Mouse (Mus musculus) hindbrain, embryonic 16.5 days (tissue): ENCODE measurements at regions not wholly inside any gene's neighbourhood (a gene's known extent, or its start where the extent isn't known, plus 50 kb on each side); places are given as distances from the start of the nearest gene placed in this dataset.
A peak's percentile ranks its signal among the peaks of the same experiment; 100 is the strongest.

Source experiments
- ATAC-seq: fragments of 200-750 bp; cut with Nextera tagmentation; 2 replicates; pipeline ENCODE4 v1.8.0; 2017; ENCODE audit warnings: moderate TSS enrichment, moderate library complexity
- H3K27ac ChIP-seq: fragments of 300-500 bp; sonication (generic); 2 replicates; pipeline ENCODE4 v1.5.1; 2014; ENCODE audit warnings: low read depth, mild to moderate bottlenecking, control low read depth, low read length, moderate library complexity
- H3K27me3 ChIP-seq: fragments of 300-500 bp; sonication (generic); replicated peaks from 2 replicates; pipeline ENCODE4 v1.6.1; 2014; ENCODE audit warnings: low read length; ENCODE audit not compliant: control insufficient read depth, insufficient read depth
- H3K36me3 ChIP-seq: fragments of 300-500 bp; sonication (generic); 2 replicates; pipeline ENCODE4 v1.6.1; 2014; ENCODE audit warnings: mild to moderate bottlenecking, low read length, moderate library complexity, mixed read lengths; ENCODE audit not compliant: control insufficient read depth, insufficient read depth
- H3K4me1 ChIP-seq: fragments of 300-500 bp; sonication (generic); 2 replicates; pipeline ENCODE4 v1.6.1; 2014; ENCODE audit warnings: low read depth, low read length; ENCODE audit not compliant: control insufficient read depth, insufficient read depth
- H3K4me2 ChIP-seq: fragments of 300-500 bp; sonication (generic); 2 replicates; pipeline ENCODE4 v1.6.1; 2014; ENCODE audit warnings: mild to moderate bottlenecking, low read length, control low read depth, moderate library complexity
- H3K4me3 ChIP-seq: fragments of 300-500 bp; sonication (generic); 2 replicates; pipeline ENCODE4 v1.5.1; 2014; ENCODE audit warnings: mild to moderate bottlenecking, low read length, control low read depth, moderate library complexity
- H3K9ac ChIP-seq: fragments of 300-500 bp; sonication (generic); 2 replicates; pipeline ENCODE4 v1.6.1; 2014; ENCODE audit warnings: low read depth, mild to moderate bottlenecking, control low read depth, low read length, moderate library complexity
- H3K9me3 ChIP-seq: fragments of 300-500 bp; sonication (generic); 2 replicates; pipeline ENCODE4 v1.6.1; 2014; ENCODE audit warnings: mild to moderate bottlenecking, low read length, moderate library complexity; ENCODE audit not compliant: control insufficient read depth
- WGBS: fragments of 180-500 bp; shearing (Covaris S2); extraction: QIAGEN DNeasy Blood & Tissue Kit; methylation state at CpG from one replicate; pipeline ENCODE4 v1.1.7; 2014; 5-methylcytosine and 5-hydroxymethylcytosine counted together

DNA sequence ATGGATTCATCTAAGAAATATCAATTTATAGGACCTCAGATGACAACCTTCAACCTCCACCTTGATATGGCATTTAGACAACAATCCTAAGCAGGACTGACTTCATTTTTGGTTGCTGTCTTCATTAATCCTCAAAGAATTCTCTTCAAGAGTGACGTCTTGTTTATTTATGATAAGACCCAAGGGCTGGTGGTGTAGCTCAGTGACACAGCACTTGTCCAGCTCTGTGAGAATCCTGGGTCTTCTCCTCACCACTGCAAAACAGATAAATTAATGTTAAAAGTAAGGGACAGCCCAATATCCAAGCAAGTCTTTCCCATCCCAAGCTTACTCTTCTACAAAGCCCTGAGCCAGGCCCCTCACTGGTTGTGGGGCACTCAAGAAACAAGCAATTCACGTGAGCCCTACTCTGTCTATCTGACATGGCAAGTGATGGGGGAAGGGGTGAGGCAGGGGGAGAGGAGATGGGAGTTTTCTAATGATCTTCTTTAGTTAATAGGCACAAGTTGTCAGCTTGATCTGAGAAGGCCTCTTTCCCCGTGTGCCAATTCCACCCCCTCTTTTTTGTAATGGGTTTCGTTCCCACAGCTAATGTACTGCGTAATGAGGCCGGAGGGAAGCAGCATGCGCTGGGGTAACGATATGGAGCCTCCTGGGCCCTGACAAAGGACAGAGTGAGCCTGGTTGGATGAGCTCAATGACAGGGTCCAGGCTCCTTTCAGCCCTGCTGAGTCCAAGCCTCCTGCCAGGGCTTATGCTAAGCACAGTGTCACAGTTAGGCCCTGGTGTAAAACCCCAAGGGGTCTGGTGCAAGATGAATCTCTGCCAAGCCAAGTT is 127.7 kb upstream of the Parp11 start:
- H3K4me3 ChIP-seq, result no peak overlapping the region
- H3K9ac ChIP-seq, result no peak overlapping the region
- no peak overlapping the region for H3K4me2 ChIP-seq
- no peaks in the 10 kb centered on the region for H3K27me3 ChIP-seq
- no peaks in the 10 kb centered on the region for H3K9me3 ChIP-seq
- no peak overlapping the region for H3K27ac ChIP-seq
- H3K4me1 ChIP-seq, result no peaks in the 10 kb centered on the region
- ATAC-seq, result peak; percentile 58
- H3K36me3 ChIP-seq, result no peaks in the 10 kb centered on the region
- WGBS, result 28% methylated on average over 8 of the region's 8 CpGs

GRCm38 (mm10) chr6:127320600-127320999 is 126.0 kb upstream of the Parp11 start:
- no peak overlapping the region for H3K4me3 ChIP-seq
- H3K9ac ChIP-seq, result no peak overlapping the region
- no peak overlapping the region for H3K4me2 ChIP-seq
- no peaks in the 10 kb centered on the region for H3K4me1 ChIP-seq
- H3K27me3 ChIP-seq, result no peaks in the 10 kb centered on the region
- no peaks in the 10 kb centered on the region for H3K36me3 ChIP-seq
- ATAC-seq, result no peak
- no peak overlapping the region for H3K27ac ChIP-seq
- no peaks in the 10 kb centered on the region for H3K9me3 ChIP-seq
- WGBS, result 86% methylated on average over 4 of the region's 4 CpGs

GRCm38 (mm10) chr6:127321031-127321430 is 125.6 kb upstream of the Parp11 start:
- no peak for ATAC-seq
- WGBS, result 93% methylated on average over 3 of the region's 3 CpGs
- Histone ChIP-seq H3K4me1 (no peaks in the 10 kb centered on the region), H3K9me3 (no peaks in the 10 kb centered on the region), H3K36me3 (no peaks in the 10 kb centered on the region), H3K4me2 (no peak overlapping the region), H3K9ac (no peak overlapping the region), H3K27me3 (no peaks in the 10 kb centered on the region), H3K27ac (no peak overlapping the region), H3K4me3 (no peak overlapping the region)

- no peak overlapping the region for H3K4me2 ChIP-seq
- H3K4me3 ChIP-seq, result no peak overlapping the region
- no peaks in the 10 kb centered on the region for H3K9me3 ChIP-seq
- no peaks in the 10 kb centered on the region for H3K4me1 ChIP-seq
- no peak for ATAC-seq
- H3K36me3 ChIP-seq, result no peaks in the 10 kb centered on the region
- no peak overlapping the region for H3K9ac ChIP-seq
- no peaks in the 10 kb centered on the region for H3K27me3 ChIP-seq
- no peak overlapping the region for H3K27ac ChIP-seq
- 82% methylated on average over 7 of the region's 7 CpGs for WGBS
These were observed 124.2 kb upstream of the Parp11 start for GRCm38 (mm10) chr6:127322398-127322797.

- no peaks in the 10 kb centered on the region for H3K9me3 ChIP-seq
- peaks cover 7% of the 10 kb centered on the region for H3K4me1 ChIP-seq
- H3K27ac ChIP-seq, result no peak overlapping the region
- no peaks in the 10 kb centered on the region for H3K27me3 ChIP-seq
- no peak overlapping the region for H3K4me3 ChIP-seq
- no peak overlapping the region for H3K9ac ChIP-seq
- ATAC-seq, result peak; percentile 59; the same call in 1 of the 2 replicates
- no peaks in the 10 kb centered on the region for H3K36me3 ChIP-seq
- WGBS, result 50% methylated on average over 5 of the region's 5 CpGs
- no peak overlapping the region for H3K4me2 ChIP-seq
These were observed 121.7 kb upstream of the Parp11 start for GRCm38 (mm10) chr6:127324984-127325383.

DNA sequence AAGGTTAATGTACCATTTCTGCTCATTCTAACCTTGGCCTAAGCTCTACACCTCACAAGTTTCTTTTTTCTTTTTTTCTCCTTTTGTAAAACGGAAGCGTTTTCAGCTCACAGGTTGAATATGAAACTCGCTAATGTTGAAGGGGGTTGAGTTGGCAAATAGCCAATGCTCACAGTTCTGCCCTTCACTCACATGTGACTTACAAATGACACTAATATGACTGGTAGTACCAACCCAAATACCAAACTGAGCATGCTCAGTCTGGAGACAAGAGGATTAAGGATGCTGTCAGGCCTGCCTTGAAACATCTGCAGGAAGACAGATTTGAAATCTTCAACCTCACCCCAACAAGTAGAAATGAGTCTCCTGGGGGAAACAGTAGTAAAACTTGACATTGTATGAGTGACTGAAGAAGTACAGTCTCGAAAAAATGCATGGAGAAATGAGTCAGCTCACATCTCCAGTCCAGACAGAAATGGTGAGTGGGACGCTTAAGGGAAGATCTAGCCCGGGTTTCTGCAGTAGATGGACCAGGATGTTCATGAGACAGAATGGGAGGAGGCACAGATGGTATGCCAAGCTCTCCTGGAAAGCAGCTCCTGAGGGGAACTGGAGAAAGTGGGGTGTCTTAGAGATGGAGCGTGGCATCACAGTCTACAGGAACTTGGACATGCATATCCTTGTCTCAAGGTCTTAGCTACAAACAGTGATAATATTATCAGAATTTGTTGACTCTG is 120.9 kb upstream of the Parp11 start:
- ATAC-seq, result no peak
- no peaks in the 10 kb centered on the region for H3K27me3 ChIP-seq
- WGBS, result 83% methylated on average over 7 of the region's 7 CpGs
- H3K27ac ChIP-seq, result no peak overlapping the region
- H3K4me2 ChIP-seq, result no peak overlapping the region
- H3K9ac ChIP-seq, result no peak overlapping the region
- H3K9me3 ChIP-seq, result no peaks in the 10 kb centered on the region
- H3K4me3 ChIP-seq, result no peak overlapping the region
- no peaks in the 10 kb centered on the region for H3K36me3 ChIP-seq
- H3K4me1 ChIP-seq, result peaks cover 11% of the 10 kb centered on the region

DNA sequence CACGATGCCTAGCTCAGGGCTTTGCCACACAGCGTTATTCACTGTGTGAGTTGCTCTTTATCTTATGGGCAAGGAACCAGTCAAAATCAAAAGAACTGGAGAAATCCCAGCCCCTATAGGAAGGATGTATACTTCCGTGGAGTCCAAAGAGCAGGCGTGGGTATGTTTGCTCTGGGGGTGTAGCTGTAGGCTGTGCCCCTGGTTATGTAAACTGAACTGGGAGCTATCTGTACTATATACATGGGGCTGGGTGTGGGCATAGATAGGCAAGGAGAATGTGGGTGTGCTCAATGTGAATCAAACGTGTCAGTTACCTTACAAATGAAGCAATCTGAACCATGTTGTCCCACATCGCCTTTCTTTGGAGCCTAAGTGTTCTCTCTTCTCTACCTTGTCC is 120.3 kb upstream of the Parp11 start:
- no peak for ATAC-seq
- Histone ChIP-seq H3K4me2 (no peak overlapping the region), H3K36me3 (no peaks in the 10 kb centered on the region), H3K4me3 (no peak overlapping the region), H3K27me3 (no peaks in the 10 kb centered on the region), H3K27ac (no peak overlapping the region), H3K9ac (no peak overlapping the region), H3K4me1 (peaks cover 13% of the 10 kb centered on the region), H3K9me3 (no peaks in the 10 kb centered on the region)
- WGBS, result 89% methylated on average over 6 of the region's 6 CpGs

DNA sequence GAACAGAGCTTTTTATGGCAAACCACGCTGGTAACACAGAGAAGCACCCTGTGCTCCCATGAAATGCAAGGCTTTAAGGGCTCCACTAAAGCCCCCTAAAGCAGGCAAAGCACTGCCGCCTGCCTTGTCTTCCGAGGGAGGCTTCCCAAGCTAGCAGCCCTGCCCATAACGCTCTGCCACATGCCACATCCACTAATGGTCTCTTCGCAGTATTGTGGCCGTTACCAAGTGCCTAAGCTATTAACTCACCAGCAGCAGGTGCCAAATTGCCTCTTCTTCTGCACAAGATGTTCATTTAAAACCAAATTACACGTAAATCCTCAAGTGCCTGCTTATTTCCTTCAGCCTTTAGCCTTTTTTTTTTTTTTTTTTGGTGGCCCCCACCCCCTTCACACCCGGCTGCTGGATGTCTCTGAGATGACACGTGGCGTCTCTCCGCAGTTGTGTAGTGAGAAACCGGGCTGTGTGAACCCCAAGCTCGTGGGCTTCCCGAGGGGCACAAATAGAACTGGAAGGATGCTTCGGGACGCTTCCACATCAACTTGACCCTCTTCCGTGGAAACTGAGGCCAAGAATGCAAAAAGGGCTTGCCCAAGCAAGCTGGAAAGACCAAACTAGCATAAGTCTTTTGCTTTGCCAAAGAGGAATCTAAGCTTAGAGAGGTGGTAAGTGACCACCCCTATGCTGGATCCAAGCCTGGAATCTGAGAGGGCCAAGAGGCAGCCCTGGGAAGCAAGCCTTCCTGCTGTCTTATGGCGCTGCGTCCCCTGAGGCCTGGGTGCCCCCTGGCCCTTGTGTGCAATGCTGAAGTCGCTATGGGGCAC is 117.2 kb upstream of the Parp11 start:
- peak overlapping the region; percentile 74 for H3K27ac ChIP-seq
- WGBS, result 21% methylated on average over 20 of the region's 20 CpGs

More for the DNA sequence above, 117.2 kb upstream of the Parp11 start:
- H3K9ac ChIP-seq, result peak overlapping the region; percentile 74
- peak; percentile 35 for ATAC-seq
- no peaks in the 10 kb centered on the region for H3K27me3 ChIP-seq
- no peaks in the 10 kb centered on the region for H3K9me3 ChIP-seq
- no peaks in the 10 kb centered on the region for H3K36me3 ChIP-seq
- H3K4me3 ChIP-seq, result peak overlapping the region; percentile 52
- H3K4me1 ChIP-seq, result peaks cover 13% of the 10 kb centered on the region
- H3K4me2 ChIP-seq, result peak overlapping the region; percentile 87
